Mouse (Mus musculus) adrenal gland, postnatal 36 days (tissue): ENCODE measurements around the gene Ctsf. TPM values are rescaled to one million over a fixed set of nuclear protein-coding genes. Genes with fewer than 3 reads are reported as not detected.
"Not testable (repeated sequence)": the region's sequence is repeated elsewhere in the genome, so short reads cannot be mapped to it uniquely, and the experiment has no call there.

ENCODE experiments used
- DNase-seq, 2 experiments: peaks; one replicate each; pipeline ENCODE4 v3.0.0; 2021; ENCODE audit warnings: mixed read lengths in 1 of 2
- long read RNA-seq, 2 experiments: library from polyadenylated mRNA; stranded (forward); transcript quantifications; one replicate each; pipeline ENCODE4 v2.0.0; 2021; ENCODE audit warnings: borderline sequencing depth in 2 of 2
- total RNA-seq, 2 experiments: library from RNA; stranded (reverse); gene quantifications; 2 replicates each; pipeline ENCODE4 v1.2.3; 2021

Ctsf gene
- total RNA-seq: 100 to 1,000 TPM; 332 to 462 TPM
- long read RNA-seq, experiment 1, transcript Ctsf-201 (14 exons, 1,980 nt): major isoform, 633 of 741 reads
- long read RNA-seq, experiment 1, transcript Ctsf-211 (13 exons, 2,093 nt): minor isoform, 6 of 741 reads
- long read RNA-seq, experiment 1, partial matches to known transcripts: 26 of 741 reads
- long read RNA-seq, experiment 1, other reads (novel, unspliced or antisense): 73 of 741 reads
- long read RNA-seq, experiment 2, transcript Ctsf-201 (14 exons, 1,980 nt): major isoform, 210 of 250 reads
- long read RNA-seq, experiment 2, partial matches to known transcripts: 8 of 250 reads
- long read RNA-seq, experiment 2, other reads (novel, unspliced or antisense): 27 of 250 reads

GRCm38 (mm10) chr19:4854552-4855469 lies at the start of gene Ctsf:
TSS of gene Ctsf (plus strand) at chr19:4855130.
- peak; percentile 96 to 97 for DNase-seq

- no peak for DNase-seq
Observed at GRCm38 (mm10) chr19:4810309-4810708, 44.6 kb upstream of the Ctsf start.

DNA sequence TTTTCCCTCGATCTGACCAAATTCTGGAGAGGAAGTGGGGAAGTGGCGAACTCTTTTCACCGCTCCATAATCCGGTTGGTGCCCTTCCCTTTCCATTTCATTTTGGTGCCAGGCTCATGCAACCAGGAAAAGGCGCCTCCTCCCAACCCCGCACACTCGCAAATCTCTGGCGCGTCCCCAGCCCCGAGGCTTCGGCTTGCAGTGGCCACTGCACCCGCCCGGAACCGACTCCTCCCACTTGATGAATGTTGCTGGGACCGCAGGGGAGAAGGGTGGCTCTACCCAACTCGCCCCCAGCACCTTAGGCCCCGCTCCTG lies 44.2 kb upstream of the Ctsf start:
- DNase-seq: no peak

- DNase-seq: peak; percentile 99
Observed at GRCm38 (mm10) chr19:4811063-4811908, 43.6 kb upstream of the Ctsf start, which contains the start of the genes Gm21992 and Rbm14. TSS of gene Gm21992 (minus strand) at chr19:4811612. TSS of gene Rbm14 (minus strand) at chr19:4811634.

GRCm38 (mm10) chr19:4811909-4812242 lies 43.1 kb upstream of the Ctsf start:
- DNase-seq: no peak

DNA sequence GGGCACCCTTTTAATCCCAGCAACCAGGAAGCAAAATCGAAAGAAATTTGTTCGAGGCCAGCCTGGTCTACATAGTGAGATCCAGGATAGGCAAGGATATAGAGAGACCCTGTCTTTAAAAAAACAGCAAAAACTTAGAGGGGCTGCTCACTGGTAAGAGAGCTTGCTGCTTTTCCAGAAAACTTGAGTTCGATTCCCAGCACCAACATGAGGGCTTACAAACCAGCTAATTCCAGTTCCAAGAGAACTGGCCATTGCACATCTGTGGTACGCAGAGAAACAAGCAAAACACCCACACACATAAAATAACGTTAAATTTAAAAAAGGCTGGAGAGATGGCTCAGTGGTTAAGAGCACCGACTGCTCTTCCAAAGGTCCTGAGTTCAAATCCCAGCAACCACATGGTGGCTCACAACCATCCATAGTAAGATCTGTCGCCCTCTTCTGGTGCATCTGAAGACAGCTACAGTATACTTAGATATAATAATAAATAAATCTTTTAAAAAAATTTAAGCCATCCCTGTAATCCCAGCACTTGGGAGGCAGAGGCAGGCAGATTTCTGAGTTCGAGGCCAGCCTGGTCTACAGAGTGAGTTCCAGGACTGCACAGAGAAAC lies 42.5 kb upstream of the Ctsf start:
- DNase-seq: not testable (repeated sequence)

- peak in 1 of 2 experiments; percentile 32 for DNase-seq
Observed at GRCm38 (mm10) chr19:4813015-4813414, 41.9 kb upstream of the Ctsf start.

GRCm38 (mm10) chr19:4817182-4817835 lies 37.6 kb upstream of the Ctsf start:
- DNase-seq: no peak

GRCm38 (mm10) chr19:4820678-4821303 lies 34.1 kb upstream of the Ctsf start:
- peak; percentile 71 to 83 for DNase-seq

DNA sequence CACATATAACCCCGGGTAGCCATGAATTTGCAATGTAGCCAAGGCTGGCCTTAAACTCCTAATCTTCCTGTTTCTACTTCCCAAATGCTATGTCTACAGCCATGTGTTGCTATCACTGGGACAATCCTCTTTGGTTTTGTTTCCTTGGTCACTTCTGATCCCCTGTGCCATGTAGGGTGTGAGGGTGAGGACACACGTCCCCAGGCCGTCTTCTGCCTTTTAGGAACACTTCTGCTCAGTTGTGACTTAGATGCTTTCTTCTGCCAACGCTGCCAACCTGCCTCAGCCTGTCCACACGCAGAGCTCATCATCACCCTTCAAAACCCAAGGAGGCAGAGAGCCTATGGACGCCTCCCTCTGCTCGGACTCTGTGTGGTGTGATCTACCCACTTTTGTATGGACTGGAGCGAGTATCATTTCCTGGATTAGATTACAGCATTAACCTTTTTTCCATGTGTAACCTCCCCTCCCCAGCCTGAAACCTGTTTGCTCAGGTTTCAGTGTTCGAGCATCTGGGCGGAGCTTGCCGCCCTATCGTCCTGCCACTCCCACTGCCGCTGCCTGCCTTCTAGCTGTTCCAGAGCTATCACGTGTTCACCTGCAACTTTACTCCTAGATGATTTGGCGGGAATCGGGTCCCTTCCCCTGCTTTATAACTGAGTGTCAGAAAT lies 26.4 kb upstream of the Ctsf start:
- no peak for DNase-seq

DNA sequence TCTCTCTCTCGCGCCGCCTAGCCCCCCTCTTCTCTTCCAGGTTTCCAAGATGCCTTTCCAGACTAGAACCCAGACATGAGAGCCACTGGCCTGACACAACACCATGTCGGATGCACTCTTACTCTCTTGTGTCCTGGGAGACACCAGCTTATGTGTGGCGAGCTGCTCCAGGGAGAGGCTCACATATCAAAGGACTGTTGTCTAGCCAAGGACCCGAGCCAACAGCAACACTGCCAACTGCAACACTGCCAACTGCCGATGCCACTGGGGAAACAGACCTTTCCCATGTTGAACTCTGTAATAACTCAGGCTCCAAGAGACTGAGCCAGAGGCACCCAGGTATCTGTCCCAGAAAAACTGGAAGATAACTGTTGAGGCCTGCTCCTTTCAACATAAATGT lies 25.8 kb upstream of the Ctsf start:
- peak; percentile 77 to 82 for DNase-seq

DNA sequence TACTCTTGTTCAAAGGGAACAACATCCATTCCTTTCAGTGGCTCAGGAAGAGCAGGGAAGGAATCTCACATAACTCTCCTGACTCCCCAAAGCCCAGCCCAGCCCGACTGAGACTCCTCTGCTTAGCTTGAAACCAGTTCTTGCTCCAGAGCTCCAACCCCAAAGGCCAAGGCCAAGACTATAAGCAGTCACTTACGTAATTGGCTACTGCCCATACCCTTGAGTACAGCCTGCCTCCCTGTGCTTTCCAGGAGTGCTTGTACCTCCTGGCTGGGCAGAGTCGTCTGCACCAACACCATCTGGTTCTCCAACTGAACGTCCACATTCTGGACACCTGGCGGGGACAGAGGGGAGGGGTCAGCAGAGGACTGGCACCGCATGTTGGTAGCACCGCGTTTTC lies 21.0 kb upstream of the Ctsf start:
- DNase-seq: peak; percentile 61 to 62

DNA sequence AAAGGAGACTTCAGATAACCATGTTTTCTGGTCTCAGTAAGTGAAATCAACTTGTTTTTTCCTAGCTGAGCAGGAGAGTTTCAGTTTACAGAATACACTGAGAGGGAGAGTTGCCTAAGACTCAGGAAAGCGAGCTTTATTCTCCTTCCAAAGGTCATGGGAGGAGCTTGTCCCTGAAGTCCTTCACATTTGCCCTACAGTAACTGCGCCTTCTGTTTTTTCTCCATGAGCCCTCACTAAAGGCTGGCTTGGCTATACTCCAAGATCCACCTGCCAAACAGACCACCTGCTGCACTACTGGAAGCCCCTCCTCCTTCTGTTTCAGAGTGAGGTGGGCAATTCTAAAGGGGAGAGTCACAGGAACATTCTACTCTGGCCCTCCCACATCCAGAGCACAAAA lies 18.8 kb upstream of the Ctsf start:
- DNase-seq: peak in 1 of 2 experiments; percentile 25

DNA sequence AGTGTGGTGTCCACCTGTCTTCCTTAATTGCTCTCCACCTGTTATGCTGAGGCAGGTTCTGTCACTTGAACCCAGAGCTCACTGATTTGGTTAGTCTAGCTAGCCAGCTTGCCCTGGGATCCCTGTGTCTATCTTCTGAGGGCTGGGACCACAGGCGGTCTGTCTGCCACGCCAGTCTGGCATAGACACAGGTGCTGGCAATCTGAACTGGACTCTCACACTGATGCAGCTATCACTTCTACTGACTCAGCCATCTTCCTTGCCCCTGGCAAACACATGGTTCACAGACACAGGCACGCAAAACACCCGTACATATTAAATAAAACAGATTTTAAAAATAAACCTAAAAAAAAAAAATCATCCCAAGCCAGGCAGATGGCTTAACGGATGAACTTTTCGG lies 17.9 kb upstream of the Ctsf start:
- DNase-seq: no peak

- no peak for DNase-seq
Observed at GRCm38 (mm10) chr19:4838526-4839140, 16.3 kb upstream of the Ctsf start.

DNA sequence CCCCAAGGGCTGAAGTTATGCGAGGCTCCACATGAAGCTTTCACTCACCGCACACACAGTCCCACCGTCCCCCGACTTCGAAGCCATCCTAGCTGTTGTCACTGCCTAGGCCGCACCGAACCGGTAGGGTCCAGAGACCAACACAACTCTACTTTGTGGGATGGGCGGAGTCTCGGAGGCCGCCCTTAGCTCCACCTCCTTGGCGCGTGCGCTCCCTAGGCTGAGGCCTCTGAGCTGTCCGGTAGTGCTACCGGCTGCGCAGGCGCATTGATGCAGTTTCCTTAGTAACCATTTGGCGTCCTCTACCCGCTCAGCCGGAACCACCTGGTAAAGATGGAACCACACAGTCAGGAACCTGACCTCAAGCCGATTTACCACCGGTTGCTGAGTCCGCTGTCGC lies 15.8 kb upstream of the Ctsf start, which contains the start of the genes Ccs and Ccdc87:
Gene Ccs, minus strand, starts transcription at position 184 of the 400 bp plus-strand sequence.
Gene Ccdc87, plus strand, starts transcription at position 218 of the 400 bp plus-strand sequence.
- DNase-seq: peak; percentile 99

GRCm38 (mm10) chr19:4840848-4841247 lies 14.1 kb upstream of the Ctsf start:
- DNase-seq: no peak

GRCm38 (mm10) chr19:4842611-4843010 lies 12.3 kb upstream of the Ctsf start:
- DNase-seq: no peak

DNA sequence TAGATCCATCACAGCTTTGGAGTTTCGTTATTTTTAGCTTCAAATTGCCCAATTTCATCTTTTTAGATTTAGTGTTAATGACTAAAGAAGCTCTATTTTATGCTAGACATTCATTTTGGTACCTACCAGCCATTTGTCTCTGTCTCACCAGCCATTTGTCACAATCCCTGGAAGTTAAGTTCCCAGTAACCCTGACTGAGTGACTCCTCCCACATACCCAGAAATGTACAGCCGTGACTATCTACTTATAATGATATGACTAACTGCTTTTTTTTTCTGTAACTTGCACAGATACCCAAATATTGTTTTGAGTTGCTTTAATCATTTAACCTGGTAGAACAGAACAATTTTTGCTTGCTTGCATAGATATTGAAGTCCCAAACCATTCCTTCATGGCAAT lies 9.1 kb upstream of the Ctsf start:
- no peak for DNase-seq

DNA sequence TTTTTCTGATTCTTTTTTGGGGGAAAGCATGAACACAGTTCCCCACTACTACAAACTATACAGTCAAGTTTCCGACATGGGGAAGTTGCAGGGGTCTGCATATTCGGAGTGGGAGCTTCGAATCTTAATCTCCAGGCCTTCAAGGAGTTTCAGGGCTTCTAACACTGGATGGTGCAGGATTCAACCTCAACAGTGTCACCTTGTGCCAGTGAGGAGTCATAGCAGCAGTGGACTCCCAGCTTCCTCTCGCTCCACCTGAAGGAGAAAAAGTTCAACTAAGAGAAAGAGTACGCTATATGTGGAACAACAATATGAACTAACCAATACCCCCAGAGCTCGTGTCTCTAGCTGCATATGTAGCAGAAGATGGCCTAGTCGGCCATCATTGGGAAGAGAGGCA lies 7.4 kb upstream of the Ctsf start:
- DNase-seq: peak in 1 of 2 experiments; percentile 51
